Mouse (Mus musculus) kidney, adult 2 months (tissue): ENCODE data around the gene Alms1.

Experiments
- CTCF ChIP-seq: fragments of 200-500 bp; conservative IDR thresholded peaks from 2 replicates; pipeline ENCODE4 v1.5.1; 2011; ENCODE audit warnings: low read depth, mild to moderate bottlenecking, control low read depth, low read length, moderate library complexity, mixed read lengths; ENCODE audit not compliant: insufficient read depth, insufficient read length
- POLR2A ChIP-seq: fragments of 200-500 bp; IDR thresholded peaks from one replicate; pipeline ENCODE4 v1.6.1; 2011; ENCODE audit warnings: low read depth, low read length, control low read depth

GRCm38 (mm10) chr6:85624511-85624910 is 37.2 kb downstream of the Alms1 start:
- TF ChIP-seq POLR2A (no peak), CTCF (no peak)
